Comparison of ENCODE assay signal across 8 mouse cellular contexts in genomic region chr11:87404876-87405275, GRCm38 (mm10). TPM values are rescaled to one million over a fixed set of nuclear protein-coding genes. Genes with fewer than 3 reads are reported as not detected.
A peak's percentile ranks its signal among the peaks of the same experiment; 100 is the strongest.
DNase-seq lines count a peak whose midpoint lies in the region; ATAC-seq and TF ChIP-seq lines count a peak whose summit lies in the region.

Rad51c (minus strand) TSS chr11:87404954.
Tex14 (plus strand) TSS chr11:87405065.

- H3K4me3 ChIP-seq in limb, embryonic 14.5 days (replicated peaks; ENCODE audit: low read length), result peak within 1 kb of the TSS; percentile 63
- H3K4me3 ChIP-seq in olfactory bulb, adult 2 months (ENCODE audit: insufficient read depth, low read depth, low read length), result peak within 1 kb of the TSS; percentile 71

- peak within 1 kb of the TSS; percentile 96 for H3K27ac ChIP-seq in limb, embryonic 14.5 days (replicated peaks; ENCODE audit: low read depth, low read length)
- peak within 1 kb of the TSS; percentile 97 for H3K27ac ChIP-seq in olfactory bulb, adult 2 months (ENCODE audit: insufficient read depth, low read depth, low read length)

- peak within 1 kb of the TSS; percentile 52 for H3K4me2 ChIP-seq in limb, embryonic 14.5 days (replicated peaks; ENCODE audit: low read depth, low read length, severe bottlenecking)

- no peak for TF ChIP-seq POLR2A in limb, embryonic 14.5 days (IDR thresholded peaks at IDR 0.05; ENCODE audit: borderline replicate concordance, extremely low read depth, insufficient read depth, insufficient read length)
- no peak for TF ChIP-seq POLR2A in olfactory bulb, adult 2 months (IDR thresholded peaks at IDR 0.05; ENCODE audit: insufficient read depth, low read depth, low read length)

- no peak for TF ChIP-seq CTCF in olfactory bulb, adult 2 months (IDR thresholded peaks at IDR 0.05; ENCODE audit: insufficient read depth, low read depth, low read length)

- H3K4me1 ChIP-seq in limb, embryonic 14.5 days (ENCODE audit: control insufficient read depth, insufficient read depth, low read length), result peaks cover 4% of the 10 kb centered on the region
- H3K4me1 ChIP-seq in olfactory bulb, adult 2 months (ENCODE audit: control insufficient read depth, insufficient read depth, low read length), result peaks cover 7% of the 10 kb centered on the region

- 80% methylated on average over 27 of the region's 27 CpGs for WGBS in limb, embryonic 14.5 days
- WGBS in olfactory bulb, adult 2 months, result 83% methylated on average over 27 of the region's 27 CpGs

- H3K9me3 ChIP-seq in limb, embryonic 14.5 days (ENCODE audit: control insufficient read depth, low read length), result no peaks in the 10 kb centered on the region

- H3K9ac ChIP-seq in limb, embryonic 14.5 days (ENCODE audit: low read depth, low read length, severe bottlenecking), result peak within 1 kb of the TSS; percentile 86

- ATAC-seq in cerebellum, adult (ENCODE audit: insufficient number of reproducible peaks, low FRiP score, low TSS enrichment), result no peak
- no peak for ATAC-seq in limb, embryonic 14.5 days (ENCODE audit: low FRiP score, low read depth)
- ATAC-seq in megakaryocyte-erythroid progenitor cell, adult 5-6 weeks (replicated peaks; ENCODE audit: low FRiP score, low TSS enrichment, poor library complexity, severe bottlenecking), result no peak

- peak; percentile 72 for DNase-seq in cerebellum, adult 11-12 months
- DNase-seq in ovary, adult 18-20 months (ENCODE audit: low spot score), result peak; percentile 18
- no peak for DNase-seq in ovary, postnatal 14 days (ENCODE audit: low spot score)
- DNase-seq in gastrocnemius, postnatal 4 days (ENCODE audit: low spot score in 2 of 2), result peak; percentile 18 to 29
- no peak for DNase-seq in limb, embryonic 14.5 days (ENCODE audit: low spot score)

- H3K36me3 ChIP-seq in limb, embryonic 14.5 days (ENCODE audit: control insufficient read depth, insufficient read depth, low read length), result peaks cover 4% of the 10 kb centered on the region; the same call in 1 of the 2 replicates

- no peaks in the 10 kb centered on the region for H3K27me3 ChIP-seq in limb, embryonic 14.5 days (ENCODE audit: control insufficient read depth, insufficient read depth, low read length)

RNA-seq across cellular contexts. Expression of gene Rad51c, which starts in this region (rescaled TPM):
- 1 to 10 TPM; 3.9 to 4.6 TPM for total RNA-seq in gastrocnemius, postnatal 4 days (2021)
- polyA plus RNA-seq in limb, embryonic 14.5 days (2012; rRNA removed), result 9.8 and 10.0 TPM in 2 replicates
- 6.1 and 8.0 TPM in 2 replicates for polyA plus RNA-seq in limb, embryonic 14.5 days (2014; fragmentation: Nextera tagmentation; extraction: Ambion mirVana)
- polyA plus RNA-seq in olfactory bulb, adult 2 months (2012; ENCODE audit: insufficient read depth, insufficient read length, low replicate concordance, missing spikeins), result not detected in 2 replicates
- 1.3 and 1.9 TPM in 2 replicates for total RNA-seq in megakaryocyte-erythroid progenitor cell, adult 5-6 weeks (2014; fragmentation: Nextera tagmentation)
- total RNA-seq in megakaryocyte-erythroid progenitor cell, adult 5-6 weeks (2017), result 0.72 and 12.6 TPM in 2 replicates

RNA-seq across cellular contexts. Expression of gene Tex14, which starts in this region (rescaled TPM):
- total RNA-seq in gastrocnemius, postnatal 4 days (2021), result 1 to 10 TPM; 1.0 to 1.3 TPM
- polyA plus RNA-seq in limb, embryonic 14.5 days (2012; rRNA removed), result 1.3 and 1.5 TPM in 2 replicates
- 1.6 and 2.0 TPM in 2 replicates for polyA plus RNA-seq in limb, embryonic 14.5 days (2014; fragmentation: Nextera tagmentation; extraction: Ambion mirVana)
- polyA plus RNA-seq in olfactory bulb, adult 2 months (2012; ENCODE audit: insufficient read depth, insufficient read length, low replicate concordance, missing spikeins), result not detected in 2 replicates
- total RNA-seq in megakaryocyte-erythroid progenitor cell, adult 5-6 weeks (2014; fragmentation: Nextera tagmentation), result 0.45 TPM in 1 of 2 replicates, not detected in the other
- total RNA-seq in megakaryocyte-erythroid progenitor cell, adult 5-6 weeks (2017), result not detected in 2 replicates

Comparison
In these comparisons a context has a peak if more than half of its experiments do, and no peak if none do; other contexts are left out.
1. DNase-seq: peak in cerebellum, adult 11-12 months (single experiment), ovary, adult 18-20 months (single experiment) and gastrocnemius, postnatal 4 days (2 of 2); none in ovary, postnatal 14 days (single experiment) and limb, embryonic 14.5 days (single experiment).